Mouse (Mus musculus) kidney, postnatal 36 days (tissue): ENCODE data around the gene Mindy2.

Experiments used
- DNase-seq, 2 experiments: peaks; one replicate each; pipeline ENCODE4 v3.0.0; 2021 to 2022; ENCODE audit warnings: mixed read lengths in 2 of 2

Mindy2 gene

DNA sequence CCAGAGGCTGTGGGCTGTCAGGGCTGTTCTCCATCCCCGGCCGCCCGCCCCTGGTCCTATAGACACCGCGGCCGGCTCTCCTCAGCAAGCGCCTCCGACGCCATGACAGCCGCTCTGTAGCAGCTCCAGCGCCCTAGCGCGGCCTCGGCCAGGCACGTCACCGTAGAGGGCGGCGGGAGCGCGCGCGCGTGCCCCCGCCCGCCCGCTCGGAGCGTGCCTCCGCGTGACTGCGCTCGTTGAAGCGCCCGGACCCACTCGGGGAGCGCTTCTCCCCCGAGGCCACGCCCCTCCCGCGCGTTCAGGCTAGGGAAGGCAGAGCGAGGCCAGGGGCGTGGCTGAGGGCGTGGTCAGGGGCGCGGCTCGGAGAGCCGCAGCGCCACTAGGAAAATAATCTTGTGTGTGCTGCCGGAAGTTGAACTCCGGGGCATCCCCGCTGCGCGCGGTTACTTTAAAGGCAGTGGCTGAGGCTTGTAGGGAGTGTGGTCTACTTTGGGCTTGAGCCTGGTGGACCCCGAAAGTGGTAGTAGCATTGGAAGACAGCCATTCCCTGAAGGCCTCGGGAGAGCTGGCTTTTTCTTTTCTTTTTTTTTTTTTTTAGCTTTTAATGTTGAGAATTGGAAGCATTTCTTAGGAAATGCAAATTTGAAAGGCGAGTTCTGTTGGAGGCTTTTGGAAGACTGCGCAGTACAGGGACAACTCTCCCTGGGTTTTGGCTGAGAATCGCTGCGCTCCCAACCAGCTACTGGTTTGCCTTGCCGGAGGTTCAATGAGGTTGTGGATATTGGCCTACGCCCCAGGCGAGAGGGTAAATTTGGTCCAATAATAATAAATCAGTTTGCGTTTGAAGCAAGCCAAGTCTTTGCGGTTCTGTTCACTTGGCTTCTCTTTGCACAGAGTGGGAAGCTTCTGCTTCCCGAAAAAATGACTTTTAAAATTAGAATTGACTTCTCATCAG lies at the start of gene Mindy2:
Gene Mindy2, minus strand, starts transcription at position 162 of the 955 bp plus-strand sequence.
- DNase-seq = peak; percentile 98 to 100

DNA sequence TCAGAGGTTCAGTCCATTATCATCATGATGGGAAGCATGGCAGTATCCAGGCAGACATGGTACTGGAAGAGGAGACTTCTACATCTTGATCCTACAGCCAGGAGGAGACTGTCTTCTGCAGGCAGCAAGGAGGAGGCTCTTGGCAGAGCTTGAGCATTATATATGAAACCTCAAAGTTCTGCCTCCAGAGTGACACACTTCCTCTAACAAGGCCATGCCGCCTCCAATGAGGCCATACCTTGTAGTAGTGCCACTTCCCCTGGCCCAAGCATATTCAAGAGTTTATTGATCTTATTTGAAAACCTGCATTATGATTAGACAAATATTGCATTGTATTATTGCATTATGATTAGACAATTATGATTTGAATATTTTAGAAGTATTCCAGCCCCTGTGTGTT lies 49.5 kb upstream of the Mindy2 start:
- no peak for DNase-seq

DNA sequence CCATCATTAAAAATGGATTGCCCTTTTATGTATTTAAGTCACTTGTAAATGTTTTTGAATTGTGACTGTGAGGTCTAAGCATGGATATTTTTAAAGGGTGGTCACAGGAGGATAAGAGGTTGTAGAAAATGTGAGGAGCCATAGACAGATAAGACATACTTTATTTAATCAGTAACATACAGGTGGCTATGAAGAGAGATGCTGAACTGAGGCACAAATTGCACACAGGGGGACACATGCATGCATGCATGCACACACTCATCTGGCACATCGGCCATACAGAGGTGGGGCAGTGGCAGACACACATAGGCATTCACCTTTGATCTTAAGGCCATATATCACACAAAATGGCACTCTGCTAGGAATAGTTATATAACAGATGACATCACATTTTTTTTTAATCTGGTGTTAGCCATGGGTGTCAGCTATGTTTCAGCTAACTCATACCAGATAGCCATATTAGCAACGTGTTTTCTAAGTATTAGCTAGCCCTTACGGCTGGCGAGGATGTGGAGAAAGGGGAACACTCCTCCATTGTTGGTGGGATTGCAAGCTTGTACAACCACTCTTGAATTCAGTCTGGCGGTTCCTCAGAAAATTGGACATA lies 46.7 kb upstream of the Mindy2 start:
- DNase-seq = no peak

DNA sequence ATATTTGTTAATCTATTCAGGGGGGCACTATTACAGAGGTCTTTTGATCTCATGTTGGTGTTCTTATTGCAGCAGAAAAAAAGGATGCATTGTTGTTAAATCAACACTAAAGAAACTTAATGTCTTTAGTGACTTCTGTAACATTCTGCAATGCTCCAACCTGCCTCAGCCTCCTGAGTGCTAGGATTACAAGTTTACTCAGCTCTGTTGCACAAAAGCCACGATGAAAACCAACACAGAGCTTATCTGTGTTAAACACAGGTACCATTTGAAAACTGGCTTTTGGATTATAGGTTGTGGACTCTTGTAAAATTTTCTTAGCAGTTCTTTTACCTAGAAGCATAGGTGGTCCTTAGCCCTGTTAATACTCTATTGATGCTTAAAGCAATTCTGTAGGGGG lies 41.1 kb upstream of the Mindy2 start:
- DNase-seq = no peak

DNA sequence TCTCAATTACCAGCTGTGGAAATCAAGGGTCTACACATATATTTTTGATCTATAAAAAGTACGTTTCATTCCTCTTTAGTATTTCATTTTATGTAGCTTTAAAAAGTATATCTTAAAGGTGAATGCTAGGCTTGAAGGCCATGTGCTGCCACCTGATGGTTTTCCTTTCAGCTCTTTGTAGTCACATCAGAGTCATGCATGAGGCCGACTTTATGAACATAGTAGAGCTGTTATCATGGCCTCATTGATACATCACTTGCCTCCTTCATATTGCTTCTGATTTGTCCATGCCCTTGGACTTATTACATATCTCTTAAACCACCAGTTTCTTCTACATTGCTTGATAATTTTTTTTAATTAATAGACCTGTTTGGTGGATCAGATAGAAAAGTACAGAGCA lies 38.7 kb upstream of the Mindy2 start:
- no peak for DNase-seq

DNA sequence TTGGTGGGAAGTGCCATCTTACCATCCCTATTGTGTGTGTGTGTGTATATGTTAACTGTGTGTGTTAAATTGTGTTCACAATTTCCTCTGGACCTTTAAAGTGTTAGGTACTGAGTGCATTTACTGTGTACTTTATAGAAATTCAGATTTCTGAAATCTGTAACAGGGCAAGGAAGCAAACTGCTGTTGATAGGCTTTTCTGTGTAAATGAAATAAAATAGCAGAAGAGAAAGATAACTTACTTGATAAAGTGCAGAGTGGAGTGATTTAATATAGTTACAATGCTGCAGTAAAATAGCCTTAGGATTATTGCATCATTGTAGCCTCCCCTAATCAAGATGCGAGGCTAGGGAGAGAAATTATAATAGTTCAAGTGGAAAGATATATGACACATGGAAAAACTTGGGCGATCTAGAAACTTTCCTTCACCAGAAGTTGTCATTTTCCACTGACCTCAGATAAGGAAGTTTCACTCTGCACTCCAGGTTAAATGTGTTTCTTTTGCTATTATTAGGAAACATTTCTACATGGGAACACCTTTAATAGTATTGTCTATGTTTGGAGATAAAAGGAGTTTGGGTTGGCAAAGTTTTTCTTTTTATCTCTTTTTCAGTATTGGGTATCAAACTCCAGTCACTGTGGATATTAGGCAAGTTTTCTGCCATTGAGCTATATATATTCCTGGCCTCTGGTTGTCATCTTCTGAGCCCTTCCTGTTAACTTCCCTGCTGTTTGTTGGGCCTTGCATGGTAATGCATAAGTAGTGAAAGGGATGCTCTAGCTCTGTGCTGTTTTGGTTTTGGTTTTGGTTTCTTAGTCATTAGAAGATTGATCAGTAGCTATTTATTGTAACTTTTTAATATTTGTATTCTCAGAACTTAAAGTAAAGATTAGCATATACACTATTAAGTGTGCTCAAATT lies 35.1 kb upstream of the Mindy2 start:
- no peak for DNase-seq

DNA sequence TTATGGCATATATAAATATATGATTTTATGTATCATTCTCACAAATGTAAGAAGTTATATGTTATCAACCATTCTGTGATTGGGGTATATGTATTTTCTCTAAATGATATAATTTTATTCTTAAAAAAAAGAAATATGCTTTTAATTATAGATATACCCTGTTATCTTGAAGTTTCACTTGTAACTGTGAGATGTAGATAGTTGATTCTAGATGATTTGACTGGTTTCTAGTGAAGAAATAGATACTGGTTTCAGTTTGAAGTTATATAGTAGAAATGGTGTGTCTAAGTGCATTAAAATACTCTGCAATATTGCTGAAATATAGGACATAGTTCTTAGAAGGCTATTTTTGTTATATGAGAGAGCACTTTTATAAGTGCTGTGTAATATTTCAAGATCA lies 33.6 kb upstream of the Mindy2 start:
- DNase-seq = no peak

DNA sequence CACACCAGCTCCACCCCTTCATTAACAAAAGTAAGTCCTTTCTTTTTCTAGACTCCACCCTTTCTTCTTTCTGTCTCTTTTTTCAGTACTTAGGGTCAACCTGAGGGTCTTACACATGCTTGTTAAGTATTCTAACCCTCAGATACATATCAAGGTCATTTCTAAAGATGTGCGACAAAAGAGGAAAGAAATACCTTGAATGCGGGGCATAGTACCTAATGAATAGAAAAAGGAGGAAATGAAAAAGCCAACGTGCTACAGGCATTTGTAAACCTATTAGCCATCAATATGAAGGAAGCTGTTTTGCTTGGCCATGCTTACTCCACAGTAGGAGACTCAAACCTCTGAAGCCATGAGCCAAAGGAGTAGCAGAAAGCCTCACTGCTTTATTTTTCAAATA lies 33.0 kb upstream of the Mindy2 start:
- DNase-seq = no peak

DNA sequence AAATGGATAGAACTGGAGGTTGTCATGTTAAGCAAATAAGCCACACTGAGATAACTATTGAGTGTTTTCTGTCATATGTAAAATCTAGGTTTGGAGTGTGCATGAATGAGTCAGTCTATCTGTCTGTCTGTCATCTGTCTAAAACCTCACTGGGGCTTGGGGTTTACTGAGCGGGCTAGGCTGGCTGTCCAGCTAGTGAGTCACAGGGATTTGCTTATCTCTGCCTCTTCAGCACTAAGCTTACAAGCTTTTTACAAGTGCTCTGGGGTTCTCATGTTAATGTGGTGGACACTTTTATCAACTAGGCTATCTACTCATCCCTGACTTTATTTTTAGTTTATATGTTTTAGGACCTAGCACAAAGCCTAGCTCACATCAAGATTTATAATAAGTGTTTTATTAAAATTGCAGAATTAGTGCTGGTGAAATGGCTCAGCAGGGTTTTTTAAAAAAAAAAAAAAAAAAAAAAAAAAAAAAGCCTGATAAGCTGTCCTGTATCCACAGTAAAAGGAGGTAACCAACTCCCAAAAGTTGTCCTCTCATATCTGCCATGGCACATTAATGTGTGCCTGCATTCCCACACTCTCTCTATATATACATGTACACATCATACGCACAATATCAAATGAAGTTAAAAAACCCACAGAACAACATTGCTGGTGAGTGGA lies 31.5 kb upstream of the Mindy2 start:
- no peak for DNase-seq

DNA sequence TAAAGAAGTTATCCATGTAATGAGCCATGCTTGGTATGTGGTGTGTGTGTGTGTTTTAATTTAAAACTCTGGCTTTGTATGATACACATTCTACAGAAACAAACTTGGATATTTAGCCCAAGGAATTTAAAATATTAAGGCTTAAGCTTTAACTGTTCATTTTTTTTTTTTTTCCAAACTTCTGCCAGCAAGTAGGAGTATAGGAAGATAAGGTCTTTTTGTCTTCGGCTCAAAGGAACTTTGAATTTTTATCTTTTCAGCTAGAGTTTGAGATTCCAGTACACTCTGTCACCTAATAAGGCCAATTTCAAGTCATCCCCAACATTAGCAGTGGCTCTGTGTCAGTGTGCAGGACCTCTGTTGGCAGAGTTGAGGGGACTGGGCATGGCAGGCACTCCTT lies 25.2 kb upstream of the Mindy2 start:
- no peak for DNase-seq

DNA sequence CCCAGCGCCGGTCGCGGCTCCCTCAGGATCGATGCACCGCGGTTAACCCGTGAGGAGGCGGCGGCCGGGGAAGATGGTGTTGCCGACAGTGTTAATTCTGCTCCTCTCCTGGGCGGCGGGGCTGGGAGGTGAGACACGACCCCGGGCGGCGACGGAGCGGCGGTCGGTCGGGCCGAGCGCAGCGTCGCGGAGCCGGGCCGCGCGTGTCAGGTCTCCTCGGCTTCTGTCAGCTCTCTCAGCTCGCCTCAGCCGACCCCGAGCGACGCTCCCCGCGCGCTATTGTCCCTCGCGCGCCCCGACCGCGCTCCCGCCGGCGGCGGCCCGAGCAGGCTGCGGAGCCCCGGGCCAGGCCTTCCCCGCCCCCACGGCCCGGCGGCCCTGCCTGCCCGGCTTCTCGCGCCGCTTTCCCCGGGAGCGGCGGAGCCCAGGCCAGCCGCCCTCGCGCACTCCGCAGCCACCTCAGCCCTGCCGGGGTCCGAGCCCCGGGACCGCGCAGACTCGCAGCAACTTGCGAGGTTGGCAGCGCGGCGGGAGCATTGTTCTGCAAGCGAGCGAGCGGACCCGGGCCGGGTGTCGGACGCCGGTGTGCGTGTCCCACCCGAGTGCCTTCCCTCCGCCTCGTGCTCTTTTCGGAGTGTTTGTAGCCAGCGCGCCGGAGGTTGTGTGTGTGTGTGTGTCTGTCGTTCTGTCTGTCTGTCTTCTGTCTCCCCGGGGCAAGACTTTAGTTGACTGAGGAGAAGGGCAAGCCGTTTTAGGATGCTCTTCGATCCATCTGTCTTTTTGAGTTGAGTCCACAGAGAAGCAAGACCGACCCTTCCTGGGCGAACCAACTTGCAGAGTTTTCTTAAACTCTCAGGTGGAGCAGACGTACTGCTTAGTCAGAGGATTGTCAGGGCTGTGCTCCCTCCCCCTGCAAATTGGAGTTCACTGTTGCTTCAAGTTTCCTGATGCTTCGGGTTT lies 22.4 kb upstream of the Mindy2 start:
- peak; percentile 28 to 74 for DNase-seq

DNA sequence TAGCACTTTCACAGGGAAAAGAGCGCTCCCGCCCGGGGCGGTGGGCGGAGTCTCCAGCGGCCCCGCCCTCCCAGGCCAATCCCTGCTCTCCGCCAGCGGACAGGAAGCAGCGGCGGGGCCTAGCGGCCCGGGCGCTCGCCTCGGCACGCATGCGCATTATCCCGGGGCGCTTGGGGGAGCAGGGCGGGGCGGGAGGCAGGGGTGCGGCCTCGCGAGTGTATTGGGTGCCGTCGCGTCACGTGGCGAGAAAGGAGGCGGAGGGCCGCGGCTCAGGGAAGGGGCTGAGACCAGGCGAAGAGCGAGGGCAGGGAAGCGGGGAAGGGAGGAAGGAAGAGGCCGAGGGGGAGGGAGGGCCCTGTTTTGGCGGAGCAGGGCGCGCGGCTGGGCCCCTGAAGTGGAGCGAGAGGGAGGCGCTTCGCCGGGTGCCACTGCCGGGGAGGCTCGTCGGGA lies 21.7 kb upstream of the Mindy2 start, which contains the start of gene Adam10:
Gene Adam10, plus strand, starts transcription at position 316 of the 450 bp plus-strand sequence.
- DNase-seq = peak; percentile 99

DNA sequence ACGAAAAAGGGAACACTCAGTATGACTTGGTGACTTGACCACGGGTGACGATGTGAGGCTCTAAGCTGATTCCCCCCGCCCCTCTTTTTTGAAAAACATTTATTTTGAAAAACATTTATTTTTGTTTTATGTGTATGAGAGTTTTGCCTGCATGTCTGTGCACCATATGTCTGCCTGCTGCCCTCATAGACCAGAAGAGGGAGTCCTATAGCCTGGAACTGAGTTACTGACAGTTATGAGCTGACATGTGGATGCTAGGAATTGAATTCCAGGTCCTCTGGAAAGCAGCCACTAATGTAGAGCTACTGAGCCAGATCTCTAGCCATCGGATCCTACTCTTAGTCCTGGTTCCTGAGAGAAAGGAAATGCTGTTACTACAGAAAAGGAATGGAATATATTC lies 19.0 kb upstream of the Mindy2 start:
- DNase-seq = no peak

DNA sequence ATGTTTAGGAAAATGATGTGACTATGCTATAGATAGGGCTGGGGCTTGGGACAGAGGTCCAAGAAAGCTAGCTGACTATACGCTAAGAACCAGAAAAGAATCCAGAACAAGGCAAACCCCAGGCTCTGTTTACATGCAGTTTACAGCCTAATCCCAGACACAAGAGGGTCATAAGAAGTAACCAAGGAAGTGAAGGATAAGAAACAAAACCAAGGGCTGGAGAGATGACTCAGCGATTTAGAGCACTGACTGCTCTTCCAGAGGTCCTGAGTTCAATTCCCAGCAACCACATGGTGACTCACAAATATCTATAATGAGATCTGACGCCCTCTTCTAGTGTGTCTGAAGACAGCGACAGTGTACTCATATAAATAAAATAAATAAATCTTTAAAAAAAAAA lies 18.1 kb upstream of the Mindy2 start:
- DNase-seq = no peak

DNA sequence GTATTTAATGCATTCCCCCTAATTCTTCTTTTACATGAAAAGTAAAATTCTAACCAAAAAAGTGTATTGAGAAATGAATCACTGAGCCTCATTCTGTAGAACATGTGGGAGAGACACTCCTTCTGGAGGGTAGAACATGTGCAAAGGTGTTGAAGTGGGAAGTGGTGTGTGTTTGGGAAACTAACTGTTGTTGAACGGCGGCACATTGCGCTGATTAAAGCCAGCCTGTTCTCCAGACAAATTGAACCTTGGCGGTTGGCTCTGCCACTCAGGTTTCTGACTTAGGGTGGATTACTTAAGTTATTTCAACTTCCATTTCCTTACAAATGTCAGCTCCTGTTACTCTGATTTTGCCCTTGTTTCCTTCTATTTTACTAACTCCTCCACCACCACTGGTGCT lies 16.7 kb upstream of the Mindy2 start:
- no peak for DNase-seq

DNA sequence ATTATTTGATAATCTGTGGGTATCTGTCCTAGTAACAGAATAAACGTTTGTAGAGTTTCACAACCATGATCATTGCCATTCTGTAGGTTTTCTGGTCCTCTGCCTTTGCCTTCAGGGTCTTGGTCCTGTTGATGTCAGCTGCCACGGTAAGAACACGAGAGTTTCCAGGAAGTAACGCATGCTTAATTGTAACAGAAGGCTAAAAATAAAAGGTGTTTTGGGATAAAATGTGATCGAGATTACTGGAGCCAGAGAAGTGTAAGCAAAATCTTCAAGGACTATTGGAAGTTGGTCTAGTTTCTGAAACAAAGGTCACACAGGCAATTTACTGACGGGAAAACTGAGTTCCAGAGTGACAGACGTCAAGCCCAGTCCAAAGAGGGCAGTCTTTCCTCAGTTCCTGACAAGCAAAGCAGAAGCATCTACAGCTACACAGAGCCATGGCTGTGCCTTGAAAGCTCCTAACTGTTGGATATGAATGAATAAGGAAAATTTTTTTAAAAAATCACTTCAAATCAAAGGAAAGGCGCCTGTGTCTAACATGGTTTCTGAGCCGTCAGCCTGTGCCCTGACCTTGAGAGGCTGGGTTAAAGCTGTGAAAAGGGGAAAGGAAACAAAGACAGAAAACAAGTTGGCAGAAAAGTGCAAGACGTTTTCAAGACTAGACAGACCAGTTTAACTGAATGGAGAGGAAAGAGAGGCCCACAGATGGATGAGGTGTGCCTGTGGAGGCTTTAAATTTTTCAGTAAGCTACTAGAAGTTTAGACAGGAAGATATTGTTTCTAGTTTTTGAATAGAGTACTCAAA lies 15.0 kb upstream of the Mindy2 start:
- DNase-seq = peak; percentile 53 to 64

DNA sequence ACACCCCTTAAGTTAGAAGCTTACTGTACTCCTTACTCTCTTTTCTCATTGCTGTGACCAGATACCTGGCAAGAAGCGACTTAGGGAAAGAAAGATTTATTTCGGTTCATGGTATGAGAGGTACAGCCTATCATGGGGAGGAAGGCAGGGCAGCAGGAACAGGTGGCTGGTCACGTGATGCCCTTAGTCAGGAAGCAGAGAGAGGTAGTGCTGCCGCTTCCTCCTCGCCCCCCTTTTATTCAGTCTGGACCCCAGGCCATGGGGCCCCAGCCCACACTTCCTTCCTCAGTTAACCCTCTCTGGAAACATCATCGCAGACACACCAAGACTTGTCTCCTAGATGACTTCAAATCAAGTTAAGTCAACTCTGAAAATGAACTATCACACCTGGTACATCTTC lies 14.3 kb upstream of the Mindy2 start:
- DNase-seq = no peak

DNA sequence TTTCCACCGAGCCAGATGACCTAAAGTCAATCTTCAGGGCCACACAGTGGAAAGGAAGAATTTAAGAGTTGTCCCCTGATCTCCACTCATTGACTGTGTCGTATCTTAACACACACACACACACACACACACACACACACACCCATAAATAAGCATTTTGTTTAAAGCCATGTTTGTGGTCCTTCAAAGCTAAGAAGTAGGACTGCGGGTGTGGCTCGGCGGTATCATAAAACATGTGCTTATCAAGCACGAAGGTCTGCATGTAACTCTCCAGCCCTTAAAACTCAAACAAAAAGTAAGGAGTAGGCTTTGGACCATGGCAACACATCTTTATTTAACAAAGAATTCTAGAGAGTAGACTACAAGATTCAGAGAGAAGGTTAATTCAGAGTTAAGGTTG lies 13.4 kb upstream of the Mindy2 start:
- no peak for DNase-seq

DNA sequence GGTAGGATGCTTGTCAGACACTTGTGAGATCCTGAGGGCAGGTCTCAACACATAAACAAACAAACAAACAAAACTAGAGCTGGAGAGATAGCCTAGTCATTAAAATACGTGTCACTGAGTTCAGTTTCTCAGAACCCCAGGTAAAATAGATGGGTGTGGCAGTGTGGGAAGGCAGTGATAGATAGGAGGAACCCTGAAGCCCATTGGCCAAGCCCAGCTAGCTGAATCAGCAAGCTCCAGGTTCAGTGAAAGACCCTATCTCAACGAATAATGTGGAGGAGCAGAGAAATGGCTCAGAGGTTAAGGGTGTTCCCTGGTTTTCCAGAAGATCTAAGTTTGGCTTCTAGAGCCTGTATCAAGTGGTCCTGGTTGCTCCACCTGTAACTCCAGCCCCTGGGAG lies 12.2 kb upstream of the Mindy2 start:
- DNase-seq = no peak

DNA sequence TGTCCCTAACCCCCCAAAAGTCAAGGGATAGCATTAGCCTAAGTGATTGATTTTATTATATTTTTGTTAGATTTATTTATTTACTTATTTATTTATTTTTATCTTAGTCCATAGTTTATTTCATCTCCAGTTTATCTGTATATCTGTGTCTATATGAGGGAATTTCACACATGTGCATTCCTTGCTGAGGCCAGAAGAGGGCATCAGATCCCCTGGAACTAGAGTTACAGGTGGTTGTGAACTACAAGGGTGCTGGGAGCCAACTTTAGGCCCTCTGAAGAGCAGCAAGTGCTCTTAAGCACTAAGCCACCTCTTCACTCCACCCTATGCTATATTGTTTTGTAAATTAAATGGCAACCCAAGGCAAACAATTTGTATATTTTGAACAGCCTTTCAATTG lies 11.1 kb upstream of the Mindy2 start:
- peak in 1 of 2 experiments; percentile 11 for DNase-seq
